Mouse (Mus musculus) forebrain, embryonic 16.5 days (tissue): ENCODE results near the gene Cd207. TPM values are rescaled to one million over a fixed set of nuclear protein-coding genes. Genes with fewer than 3 reads are reported as not detected.

Experiments
- ATAC-seq: fragments of 200-750 bp; cut with Nextera tagmentation; 2 replicates; pipeline ENCODE4 v1.8.0; 2017; ENCODE audit warnings: mild to moderate bottlenecking, moderate library complexity
- H3K27ac ChIP-seq: fragments of 300-500 bp; sonication (generic); 2 replicates; pipeline ENCODE4 v1.5.1; 2014; ENCODE audit warnings: low read length, control low read depth
- H3K27me3 ChIP-seq: fragments of 300-500 bp; sonication (generic); replicated peaks from 2 replicates; pipeline ENCODE4 v1.6.1; 2014; ENCODE audit warnings: low read length; ENCODE audit not compliant: control insufficient read depth, insufficient read depth
- H3K36me3 ChIP-seq: fragments of 300-500 bp; sonication (generic); 2 replicates; pipeline ENCODE4 v1.6.1; 2014; ENCODE audit not compliant: control insufficient read depth, insufficient read depth
- H3K4me1 ChIP-seq: fragments of 300-500 bp; sonication (generic); replicated peaks from 2 replicates; pipeline ENCODE4 v1.6.1; 2014; ENCODE audit warnings: low read length; ENCODE audit not compliant: control insufficient read depth, insufficient read depth
- H3K4me2 ChIP-seq: fragments of 300-500 bp; sonication (generic); 2 replicates; pipeline ENCODE4 v1.6.1; 2014; ENCODE audit warnings: mild to moderate bottlenecking, low read length, control low read depth
- H3K4me3 ChIP-seq: fragments of 300-500 bp; sonication (generic); replicated peaks from 2 replicates; pipeline ENCODE4 v1.5.1; 2014; ENCODE audit warnings: mild to moderate bottlenecking, low read length, control low read depth
- H3K9ac ChIP-seq: fragments of 300-500 bp; sonication (generic); replicated peaks from 2 replicates; pipeline ENCODE4 v1.6.1; 2014; ENCODE audit warnings: low read depth, low read length, control low read depth
- H3K9me3 ChIP-seq: fragments of 300-500 bp; sonication (generic); 2 replicates; pipeline ENCODE4 v1.6.1; 2016; ENCODE audit warnings: low read length; ENCODE audit not compliant: control insufficient read depth
- WGBS: fragments of 180-500 bp; shearing (Covaris S2); extraction: QIAGEN DNeasy Blood & Tissue Kit; methylation state at CpG from one replicate; pipeline ENCODE4 v1.1.7; 2014; 5-methylcytosine and 5-hydroxymethylcytosine counted together
- polyA plus RNA-seq: library from polyadenylated mRNA; unstranded; fragments of >200 nt; fragmentation: Nextera tagmentation; extraction: Ambion mirVana; gene quantifications from 2 replicates; pipeline ENCODE4 v1.2.1, GENCODE M21; 2015

Cd207 gene
- polyA plus RNA-seq, 1 experiment from 2014 or later = not detected

DNA sequence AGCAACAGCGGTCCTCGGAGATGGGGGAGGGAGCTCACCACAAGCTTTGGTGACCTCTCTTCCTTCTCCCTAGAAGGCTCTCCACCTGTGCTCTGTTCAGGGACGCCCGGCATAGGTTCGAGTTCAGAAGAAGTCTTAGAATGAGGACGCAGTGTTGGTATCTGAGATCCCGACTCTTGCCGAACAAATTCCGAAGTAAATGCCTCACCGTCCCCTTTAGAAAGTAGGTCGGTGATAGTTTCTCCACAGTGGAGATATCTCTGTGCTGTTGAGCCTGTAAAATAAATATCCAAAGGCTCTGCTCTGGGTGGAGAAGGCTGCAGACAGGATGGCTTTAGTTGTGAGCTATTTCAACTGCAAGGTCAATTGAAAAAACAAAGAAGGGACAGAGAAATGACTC lies 23.3 kb upstream of the Cd207 start:
- no peak overlapping the region for H3K27ac ChIP-seq
- H3K4me2 ChIP-seq = no peak overlapping the region
- H3K4me1 ChIP-seq = peaks cover 4% of the 10 kb centered on the region
- no peak overlapping the region for H3K9ac ChIP-seq
- no peak for ATAC-seq
- no peak overlapping the region for H3K4me3 ChIP-seq
- under 1% methylated on average over 11 of the region's 11 CpGs for WGBS
- H3K9me3 ChIP-seq = no peaks in the 10 kb centered on the region
- peaks cover 75% of the 10 kb centered on the region for H3K27me3 ChIP-seq
- H3K36me3 ChIP-seq = no peaks in the 10 kb centered on the region

DNA sequence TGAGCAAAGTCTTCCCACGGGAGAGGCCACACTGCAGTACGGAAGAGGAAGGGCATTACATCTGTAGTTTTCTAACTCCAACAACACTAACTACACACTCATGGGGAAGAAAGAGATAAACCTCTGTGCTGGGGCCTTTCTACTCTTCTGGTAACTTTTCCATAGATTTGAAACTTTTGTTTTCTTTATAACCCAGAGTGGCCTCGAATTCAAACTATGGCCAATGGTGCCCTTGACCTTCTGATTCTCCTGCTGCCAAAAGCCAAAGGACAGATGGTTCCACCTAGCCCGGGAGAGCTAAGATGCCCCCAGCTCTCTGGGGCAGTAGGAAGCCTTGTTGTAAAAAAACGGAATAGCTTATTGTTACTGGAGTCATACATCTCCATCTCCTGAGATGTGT lies 22.3 kb upstream of the Cd207 start:
- Histone ChIP-seq H3K36me3 (no peaks in the 10 kb centered on the region), H3K27ac (no peak overlapping the region), H3K4me1 (peaks cover 4% of the 10 kb centered on the region), H3K9me3 (no peaks in the 10 kb centered on the region), H3K27me3 (peaks cover 74% of the 10 kb centered on the region), H3K4me3 (no peak overlapping the region), H3K9ac (no peak overlapping the region), H3K4me2 (no peak overlapping the region)
- ATAC-seq = no peak
- 3% methylated on average over 5 of the region's 5 CpGs for WGBS

DNA sequence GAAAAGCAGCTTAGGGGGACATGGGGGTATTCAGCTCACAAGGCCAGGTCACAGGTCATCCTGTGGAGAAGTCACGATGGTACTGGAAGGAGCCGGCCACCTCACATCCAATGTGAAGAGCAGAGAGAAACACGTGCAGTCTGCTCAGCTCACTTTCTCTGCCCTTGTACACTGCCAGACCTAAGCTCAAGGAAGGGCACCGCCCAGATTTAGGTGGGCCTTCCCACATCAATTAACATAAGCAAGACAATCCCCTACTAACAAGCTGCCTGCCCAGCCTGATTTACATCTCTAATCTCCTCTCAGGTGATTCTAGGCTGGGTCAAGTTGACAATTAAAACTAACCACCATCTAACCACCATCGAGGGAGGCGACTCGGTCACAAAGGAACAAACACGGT lies 20.3 kb upstream of the Cd207 start:
- H3K4me1 ChIP-seq = peaks cover 4% of the 10 kb centered on the region
- no peak overlapping the region for H3K9ac ChIP-seq
- no peak overlapping the region for H3K4me2 ChIP-seq
- no peaks in the 10 kb centered on the region for H3K9me3 ChIP-seq
- H3K4me3 ChIP-seq = no peak overlapping the region
- H3K36me3 ChIP-seq = no peaks in the 10 kb centered on the region
- peaks cover 83% of the 10 kb centered on the region for H3K27me3 ChIP-seq
- no peak for ATAC-seq
- WGBS = 3% methylated on average over 8 of the region's 8 CpGs
- no peak overlapping the region for H3K27ac ChIP-seq

DNA sequence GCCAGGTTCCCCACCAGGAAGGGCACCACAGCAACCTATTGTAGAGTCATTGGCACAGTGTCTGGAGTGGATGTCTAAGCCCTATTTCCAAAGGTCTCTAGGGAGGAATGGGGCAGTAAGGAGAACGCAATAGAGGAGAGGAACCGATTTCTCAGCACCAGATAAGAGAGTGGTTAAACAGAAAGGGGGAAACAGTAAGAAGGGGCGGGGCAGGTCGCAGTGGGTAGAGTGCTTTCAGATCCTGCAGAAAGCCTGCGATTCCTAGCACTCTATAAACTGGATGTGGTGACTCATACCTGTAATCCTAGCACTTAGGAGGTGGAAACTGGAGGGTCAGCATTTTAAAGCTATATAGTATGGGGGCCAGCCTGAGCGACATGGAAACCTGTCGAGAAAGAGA lies 19.0 kb upstream of the Cd207 start:
- Histone ChIP-seq H3K9ac (no peak overlapping the region), H3K4me2 (no peak overlapping the region), H3K27me3 (peaks cover 86% of the 10 kb centered on the region), H3K4me1 (no peaks in the 10 kb centered on the region), H3K27ac (no peak overlapping the region), H3K36me3 (no peaks in the 10 kb centered on the region), H3K4me3 (no peak overlapping the region), H3K9me3 (no peaks in the 10 kb centered on the region)
- no peak for ATAC-seq
- WGBS = 3% methylated on average over 7 of the region's 7 CpGs

DNA sequence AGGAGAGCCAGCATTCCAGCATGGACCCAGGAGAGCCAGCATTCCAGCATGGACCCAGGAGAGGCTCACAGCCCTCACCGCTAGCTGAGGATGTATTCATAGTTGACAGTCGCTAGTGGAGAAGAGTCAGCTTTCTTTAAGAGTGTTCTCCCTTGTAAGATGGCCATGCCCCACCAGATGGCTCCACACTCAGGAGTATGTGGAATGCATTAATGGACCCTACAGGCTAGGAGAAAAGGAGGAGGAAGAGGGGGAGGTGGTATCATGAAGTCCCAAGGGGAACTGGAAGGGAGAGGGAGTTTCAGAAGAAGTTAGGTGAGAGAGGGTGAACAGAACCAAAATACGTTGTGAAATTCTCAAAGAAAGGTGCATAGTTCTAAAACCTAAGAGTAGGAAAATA lies 18.1 kb upstream of the Cd207 start:
- Histone ChIP-seq H3K4me3 (no peak overlapping the region), H3K27ac (no peak overlapping the region), H3K4me2 (no peak overlapping the region), H3K27me3 (peaks cover 94% of the 10 kb centered on the region), H3K36me3 (no peaks in the 10 kb centered on the region), H3K9me3 (no peaks in the 10 kb centered on the region), H3K4me1 (no peaks in the 10 kb centered on the region), H3K9ac (no peak overlapping the region)
- WGBS = 3% methylated on average over 3 of the region's 3 CpGs
- ATAC-seq = no peak

DNA sequence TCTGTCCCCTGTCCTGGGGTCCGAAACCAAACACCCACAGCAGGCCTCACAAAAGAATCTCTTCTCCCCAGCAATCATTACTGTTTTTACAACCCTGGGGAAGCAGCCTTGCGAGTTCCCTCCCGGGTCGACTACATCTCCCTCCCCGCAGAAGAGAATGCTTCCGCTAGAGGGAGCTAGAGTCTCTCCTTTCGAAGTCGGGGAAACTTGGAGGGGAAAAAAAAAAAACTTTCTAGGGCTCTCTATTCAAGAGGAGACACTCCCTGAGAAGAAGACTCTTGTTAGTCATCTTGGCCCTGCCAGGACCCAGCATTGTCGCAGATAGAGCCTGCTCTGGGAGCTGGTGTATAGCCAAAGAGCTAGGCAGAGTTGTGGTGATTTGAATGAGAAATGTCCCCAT lies 16.2 kb upstream of the Cd207 start:
- no peak for ATAC-seq
- peaks cover 89% of the 10 kb centered on the region for H3K27me3 ChIP-seq
- no peak overlapping the region for H3K4me3 ChIP-seq
- H3K27ac ChIP-seq = no peak overlapping the region
- no peaks in the 10 kb centered on the region for H3K9me3 ChIP-seq
- no peaks in the 10 kb centered on the region for H3K4me1 ChIP-seq
- H3K4me2 ChIP-seq = no peak overlapping the region
- H3K9ac ChIP-seq = no peak overlapping the region
- WGBS = under 1% methylated on average over 9 of the region's 9 CpGs
- H3K36me3 ChIP-seq = no peaks in the 10 kb centered on the region

DNA sequence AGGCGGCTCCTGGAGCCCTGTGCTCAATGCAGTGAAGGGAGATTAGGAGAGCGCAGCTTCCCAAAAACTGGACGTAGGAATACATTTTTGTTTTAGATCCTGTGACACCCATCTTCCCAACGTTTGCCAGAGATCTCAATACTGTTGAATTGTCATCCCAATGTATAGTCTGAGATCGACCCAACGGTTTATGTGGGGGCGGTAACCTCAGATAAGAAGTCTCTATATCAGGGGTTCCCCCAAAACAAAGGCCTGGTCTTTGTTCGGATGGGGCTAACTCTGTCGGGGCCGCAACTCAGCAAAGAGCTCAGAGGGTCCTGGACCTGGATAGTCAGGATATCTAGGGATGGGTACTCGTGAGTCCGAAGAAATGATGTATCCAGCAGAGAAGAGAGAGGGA lies 15.3 kb upstream of the Cd207 start:
- Histone ChIP-seq H3K4me3 (no peak overlapping the region), H3K36me3 (no peaks in the 10 kb centered on the region), H3K4me2 (no peak overlapping the region), H3K9ac (no peak overlapping the region), H3K27me3 (peaks cover 86% of the 10 kb centered on the region), H3K9me3 (no peaks in the 10 kb centered on the region), H3K4me1 (no peaks in the 10 kb centered on the region), H3K27ac (no peak overlapping the region)
- ATAC-seq = no peak
- under 1% methylated on average over 12 of the region's 12 CpGs for WGBS

DNA sequence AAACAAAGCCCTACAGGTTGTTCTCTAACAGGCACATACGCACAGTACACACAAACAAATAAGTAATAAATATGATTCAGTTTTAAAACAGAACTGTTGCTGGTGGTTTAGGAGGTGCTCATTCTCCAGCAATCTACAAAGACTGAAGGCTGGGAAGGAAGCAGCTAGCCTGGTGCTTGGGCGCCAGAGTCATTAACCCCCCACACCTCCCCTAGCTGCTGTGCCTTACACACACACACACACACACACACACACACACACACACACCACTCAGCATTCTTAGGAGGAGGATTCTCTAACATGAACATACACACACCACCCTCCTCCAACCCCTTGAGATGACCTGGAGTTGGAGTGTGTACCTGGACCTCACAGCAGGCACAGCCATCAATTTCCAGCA lies 13.3 kb upstream of the Cd207 start:
- H3K4me2 ChIP-seq = no peak overlapping the region
- 69% methylated on average over 2 of the region's 2 CpGs for WGBS
- no peak overlapping the region for H3K9ac ChIP-seq
- no peak overlapping the region for H3K4me3 ChIP-seq
- ATAC-seq = no peak
- H3K4me1 ChIP-seq = no peaks in the 10 kb centered on the region
- no peaks in the 10 kb centered on the region for H3K36me3 ChIP-seq
- no peaks in the 10 kb centered on the region for H3K9me3 ChIP-seq
- H3K27ac ChIP-seq = no peak overlapping the region
- H3K27me3 ChIP-seq = peaks cover 66% of the 10 kb centered on the region

DNA sequence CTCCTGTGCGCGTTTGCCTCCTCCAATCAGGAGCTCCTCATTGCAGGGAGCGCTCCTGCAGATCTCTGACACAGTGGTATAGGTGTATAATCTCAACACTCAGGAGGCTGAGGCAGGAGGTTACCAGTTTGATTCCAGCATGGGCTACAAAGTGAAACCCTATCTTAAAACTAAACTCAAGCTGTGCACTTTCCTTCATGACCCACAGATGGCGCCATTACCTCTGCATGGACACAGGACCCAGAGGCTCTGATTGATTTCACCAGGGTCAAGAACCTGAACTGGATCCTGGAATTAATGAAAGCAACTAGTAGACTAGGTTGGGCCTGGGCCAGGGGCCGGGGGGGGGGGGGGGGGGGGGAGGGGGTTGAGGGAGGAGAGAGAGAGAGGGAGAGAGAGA lies 12.6 kb upstream of the Cd207 start:
- no peaks in the 10 kb centered on the region for H3K36me3 ChIP-seq
- no peak overlapping the region for H3K4me2 ChIP-seq
- H3K9me3 ChIP-seq = no peaks in the 10 kb centered on the region
- peaks cover 60% of the 10 kb centered on the region for H3K27me3 ChIP-seq
- WGBS = 32% methylated on average over 4 of the region's 5 CpGs
- no peak overlapping the region for H3K27ac ChIP-seq
- H3K9ac ChIP-seq = no peak overlapping the region
- H3K4me1 ChIP-seq = no peaks in the 10 kb centered on the region
- no peak overlapping the region for H3K4me3 ChIP-seq
- ATAC-seq = no peak

DNA sequence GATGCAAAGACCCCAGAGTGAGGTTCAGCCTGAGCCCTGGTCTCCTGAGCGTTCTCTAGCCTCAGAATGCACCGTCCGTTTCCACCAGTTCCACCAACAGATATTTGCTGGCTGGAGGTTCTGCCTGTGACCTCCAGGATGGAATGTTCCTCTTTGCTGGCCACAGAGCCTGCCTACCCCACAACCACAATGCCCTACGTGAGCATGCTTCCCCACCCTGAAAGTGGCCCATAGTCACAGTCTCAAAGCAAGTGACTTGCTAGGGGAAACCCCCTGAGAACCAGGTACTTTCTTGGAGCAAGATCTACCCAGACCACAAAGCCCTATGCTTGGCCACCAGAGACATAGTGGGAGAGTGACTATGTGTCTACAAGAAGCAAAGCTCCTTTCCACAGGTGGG lies 11.7 kb upstream of the Cd207 start:
- H3K36me3 ChIP-seq = no peaks in the 10 kb centered on the region
- no peaks in the 10 kb centered on the region for H3K9me3 ChIP-seq
- H3K4me1 ChIP-seq = no peaks in the 10 kb centered on the region
- H3K4me3 ChIP-seq = no peak overlapping the region
- no peak overlapping the region for H3K27ac ChIP-seq
- WGBS = 86% methylated on average over 4 of the region's 4 CpGs
- no peak for ATAC-seq
- H3K9ac ChIP-seq = no peak overlapping the region
- peaks cover 52% of the 10 kb centered on the region for H3K27me3 ChIP-seq
- H3K4me2 ChIP-seq = no peak overlapping the region
